Mouse (Mus musculus) gastrocnemius, postnatal 36 days (tissue): ENCODE measurements around the gene Shank2. TPM values are rescaled to one million over a fixed set of nuclear protein-coding genes. Genes with fewer than 3 reads are reported as not detected.

Experiments used
- DNase-seq, 2 experiments: peaks; one replicate each; pipeline ENCODE4 v3.0.0; 2022
- intact Hi-C: fragments of 180-260 bp; cut with DNase I; formaldehyde crosslinking; loops from one replicate; pipeline ENCODE4 v1.15.1; 2025
- total RNA-seq, 2 experiments: library from RNA; stranded (reverse); gene quantifications; 2 replicates each; pipeline ENCODE4 v1.2.3; 2021

Gene Shank2
- total RNA-seq, 2 experiments from 2014 or later = 0.05 to 0.18 TPM

- intact Hi-C loops = no loop called here
- no peak for DNase-seq
Observed at GRCm38 (mm10) chr7:144159556-144159955, 157.8 kb downstream of the Shank2 start.

GRCm38 (mm10) chr7:144160066-144160465 is 158.3 kb downstream of the Shank2 start:
- intact Hi-C loops = no loop called here
- DNase-seq = no peak

- DNase-seq = no peak
- intact Hi-C loops = no loop called here
Observed at GRCm38 (mm10) chr7:144160646-144161249, 159.0 kb downstream of the Shank2 start.

- intact Hi-C loops = no loop called here
Observed at GRCm38 (mm10) chr7:144170272-144170671, 168.5 kb downstream of the Shank2 start.

GRCm38 (mm10) chr7:144170686-144171085 is 169.0 kb downstream of the Shank2 start:
- no peak for DNase-seq
- intact Hi-C loops = no loop called here

More at GRCm38 (mm10) chr7:144170272-144170671, 168.5 kb downstream of the Shank2 start:
- DNase-seq = no peak

- intact Hi-C loops = no loop called here
- DNase-seq = no peak
Observed at GRCm38 (mm10) chr7:144173869-144174268, 172.1 kb downstream of the Shank2 start.

GRCm38 (mm10) chr7:144174329-144174728 is 172.6 kb downstream of the Shank2 start:
- intact Hi-C loops = no loop called here
- no peak for DNase-seq

GRCm38 (mm10) chr7:144175025-144175424 is 173.3 kb downstream of the Shank2 start:
- intact Hi-C loops = no loop called here

GRCm38 (mm10) chr7:144175481-144176233 is 173.9 kb downstream of the Shank2 start:
- no peak for DNase-seq
- intact Hi-C loops = no loop called here

More at GRCm38 (mm10) chr7:144175025-144175424, 173.3 kb downstream of the Shank2 start:
- DNase-seq = no peak

- intact Hi-C loops = no loop called here
- DNase-seq = no peak
Observed at GRCm38 (mm10) chr7:144176234-144176730, 174.6 kb downstream of the Shank2 start.

- intact Hi-C loops = no loop called here
- no peak for DNase-seq
Observed at GRCm38 (mm10) chr7:144179436-144179835, 177.7 kb downstream of the Shank2 start.

GRCm38 (mm10) chr7:144180885-144181284 is 179.2 kb downstream of the Shank2 start:
- DNase-seq = no peak
- intact Hi-C loops = no loop called here

- intact Hi-C loops = no loop called here
- no peak for DNase-seq
Observed at GRCm38 (mm10) chr7:144187869-144188430, 186.2 kb downstream of the Shank2 start.

- intact Hi-C loops = no loop called here
- no peak for DNase-seq
Observed at GRCm38 (mm10) chr7:144189446-144189845, 187.7 kb downstream of the Shank2 start.

- intact Hi-C loops = no loop called here
- DNase-seq = no peak
Observed at GRCm38 (mm10) chr7:144198491-144198890, 196.8 kb downstream of the Shank2 start.

GRCm38 (mm10) chr7:144202017-144202682 is 200.4 kb downstream of the Shank2 start:
- DNase-seq = no peak
- intact Hi-C loops = no loop called here

GRCm38 (mm10) chr7:144204290-144204689 is 202.6 kb downstream of the Shank2 start:
- no peak for DNase-seq
- intact Hi-C loops = no loop called here

GRCm38 (mm10) chr7:144205161-144205560 is 203.4 kb downstream of the Shank2 start:
- no peak for DNase-seq
- intact Hi-C loops = no loop called here

GRCm38 (mm10) chr7:144205837-144206236 is 204.1 kb downstream of the Shank2 start:
- DNase-seq = no peak
- intact Hi-C loops = no loop called here

- intact Hi-C loops = no loop called here
- no peak for DNase-seq
Observed at GRCm38 (mm10) chr7:144206254-144206653, 204.5 kb downstream of the Shank2 start.

- intact Hi-C loops = no loop called here
- no peak for DNase-seq
Observed at GRCm38 (mm10) chr7:144207100-144207499, 205.4 kb downstream of the Shank2 start.
